Mouse (Mus musculus) heart, embryonic 13.5 days (tissue): ENCODE measurements around the gene Comp. TPM values are rescaled to one million over a fixed set of nuclear protein-coding genes. Genes with fewer than 3 reads are reported as not detected.

Experiments
- ATAC-seq: fragments of 200-750 bp; cut with Nextera tagmentation; 2 replicates; pipeline ENCODE4 v1.8.0; 2017; ENCODE audit warnings: moderate TSS enrichment; ENCODE audit not compliant: insufficient number of reproducible peaks, low FRiP score, low TSS enrichment; ENCODE audit errors: extremely low read depth
- H3K27ac ChIP-seq: fragments of 300-500 bp; sonication (generic); replicated peaks from 2 replicates; pipeline ENCODE4 v1.5.1; 2015; ENCODE audit warnings: moderate library complexity, mild to moderate bottlenecking, inconsistent platforms
- H3K27me3 ChIP-seq: fragments of 300-500 bp; sonication (generic); replicated peaks from 2 replicates; pipeline ENCODE4 v1.6.1; 2015; ENCODE audit warnings: mild to moderate bottlenecking, inconsistent platforms
- H3K36me3 ChIP-seq: fragments of 300-500 bp; sonication (generic); 2 replicates; pipeline ENCODE4 v1.6.1; 2015; ENCODE audit warnings: mild to moderate bottlenecking, inconsistent platforms
- H3K4me1 ChIP-seq: fragments of 300-500 bp; sonication (generic); 2 replicates; pipeline ENCODE4 v1.6.1; 2015; ENCODE audit warnings: inconsistent platforms
- H3K4me2 ChIP-seq: fragments of 300-500 bp; sonication (generic); 2 replicates; pipeline ENCODE4 v1.6.1; 2015; ENCODE audit warnings: inconsistent platforms, mild to moderate bottlenecking, moderate library complexity
- H3K4me3 ChIP-seq: fragments of 300-500 bp; sonication (generic); 2 replicates; pipeline ENCODE4 v1.5.1; 2015; ENCODE audit warnings: moderate library complexity, mild to moderate bottlenecking, inconsistent platforms
- H3K9ac ChIP-seq: fragments of 300-500 bp; sonication (generic); 2 replicates; pipeline ENCODE4 v1.6.1; 2015; ENCODE audit warnings: inconsistent platforms, mild to moderate bottlenecking, moderate library complexity
- H3K9me3 ChIP-seq: fragments of 300-500 bp; sonication (generic); 2 replicates; pipeline ENCODE4 v1.6.1; 2016; ENCODE audit warnings: inconsistent platforms
- WGBS: fragments of 180-500 bp; shearing (Covaris S2); methylation state at CpG from one replicate; pipeline ENCODE4 v1.1.7; 2015; ENCODE audit warnings: mixed read lengths; 5-methylcytosine and 5-hydroxymethylcytosine counted together
- polyA plus RNA-seq: library from polyadenylated mRNA; unstranded; fragments of >200 nt; fragmentation: Nextera tagmentation; extraction: Ambion mirVana; gene quantifications from 2 replicates; pipeline ENCODE4 v1.2.1, GENCODE M21; 2015

The Comp gene
- polyA plus RNA-seq = 3.5 TPM in 2 replicates

DNA sequence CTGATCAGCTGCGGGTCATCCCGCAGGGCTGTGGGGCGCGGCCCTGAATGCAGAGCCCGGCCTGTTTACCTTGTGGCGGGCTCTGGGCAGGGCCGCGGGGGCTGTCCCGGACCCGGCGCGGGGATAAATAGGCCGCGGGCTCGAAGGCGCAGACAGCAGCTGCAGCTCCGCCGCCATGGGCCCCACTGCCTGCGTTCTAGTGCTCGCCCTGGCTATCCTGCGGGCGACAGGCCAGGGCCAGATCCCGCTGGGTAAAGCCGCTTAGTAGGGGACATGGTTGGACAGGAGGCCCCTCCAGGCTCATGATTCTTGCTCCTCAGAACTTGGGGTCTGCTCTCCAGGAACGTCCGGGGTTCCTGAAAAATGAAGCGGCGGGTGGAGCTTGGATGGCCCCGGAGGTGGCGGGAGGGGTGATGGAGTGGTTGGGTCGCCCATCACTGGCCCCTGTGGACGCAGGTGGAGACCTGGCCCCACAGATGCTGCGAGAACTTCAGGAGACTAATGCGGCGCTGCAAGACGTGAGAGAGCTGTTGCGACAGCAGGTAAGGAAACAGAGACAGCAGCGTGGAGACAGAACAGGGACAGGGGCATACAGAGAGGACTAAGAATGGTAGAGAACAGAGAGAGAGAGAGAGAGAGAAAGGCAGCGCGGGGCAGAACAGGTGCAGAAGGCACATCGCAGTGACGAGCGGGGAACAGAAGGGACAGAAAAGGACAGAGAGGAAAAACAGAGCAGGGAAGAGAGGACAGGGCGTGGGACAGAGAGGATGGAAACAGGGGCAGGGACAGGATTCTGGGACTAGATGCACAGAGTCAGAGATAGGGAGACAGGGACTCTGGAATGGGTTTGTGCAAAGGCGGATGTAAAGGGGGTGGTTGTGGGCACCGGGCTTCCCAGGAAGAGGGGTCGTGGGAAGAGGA lies at the start of gene Comp:
Comp (plus strand) TSS at position 162 of the 921 bp plus-strand sequence.
- H3K4me1 ChIP-seq = peaks cover 58% of the 10 kb centered on the region
- peak within 1 kb of the TSS; percentile 46 for H3K4me3 ChIP-seq
- peak within 1 kb of the TSS; percentile 68 for H3K4me2 ChIP-seq
- peaks cover 73% of the 10 kb centered on the region for H3K27me3 ChIP-seq
- no peak for ATAC-seq
- WGBS = 4% methylated on average over 47 of the region's 47 CpGs
- H3K27ac ChIP-seq = peak within 1 kb of the TSS; percentile 17; the same call in 1 of the 2 replicates
- no peaks in the 10 kb centered on the region for H3K9me3 ChIP-seq
- H3K36me3 ChIP-seq = no peaks in the 10 kb centered on the region
- H3K9ac ChIP-seq = peak within 1 kb of the TSS; percentile 37

DNA sequence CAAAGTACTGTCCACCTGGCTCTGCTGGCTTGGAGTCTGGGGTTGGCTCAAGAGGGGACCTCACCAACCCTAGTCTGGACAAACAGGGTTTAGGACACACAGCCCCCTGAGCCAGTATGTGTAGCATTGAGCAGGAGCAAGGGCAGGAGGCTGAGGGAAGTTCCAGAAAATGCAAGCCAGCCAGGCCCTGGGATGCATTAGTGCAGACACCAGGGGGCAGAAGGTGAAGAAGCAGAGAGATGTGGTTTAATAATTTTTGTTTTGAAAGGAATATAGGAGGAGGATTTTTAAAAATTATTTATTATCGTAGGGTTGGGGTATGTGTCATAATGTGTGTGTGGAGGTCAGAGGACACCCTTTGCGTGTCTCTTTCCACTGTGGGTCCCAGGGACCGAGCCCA lies 49.6 kb upstream of the Comp start:
- Histone ChIP-seq H3K4me1 (0 out of 2 replicates have a peak, but pooled peaks cover 1% of the 10 kb centered on the region), H3K27ac (no peak overlapping the region), H3K36me3 (peaks cover 8% of the 10 kb centered on the region; the same call in 1 of the 2 replicates), H3K9me3 (no peaks in the 10 kb centered on the region), H3K9ac (no peak overlapping the region), H3K4me3 (no peak overlapping the region), H3K27me3 (no peaks in the 10 kb centered on the region; the same call in 1 of the 2 replicates), H3K4me2 (no peak overlapping the region)
- no peak for ATAC-seq
- 87% methylated on average over 3 of the region's 3 CpGs for WGBS

DNA sequence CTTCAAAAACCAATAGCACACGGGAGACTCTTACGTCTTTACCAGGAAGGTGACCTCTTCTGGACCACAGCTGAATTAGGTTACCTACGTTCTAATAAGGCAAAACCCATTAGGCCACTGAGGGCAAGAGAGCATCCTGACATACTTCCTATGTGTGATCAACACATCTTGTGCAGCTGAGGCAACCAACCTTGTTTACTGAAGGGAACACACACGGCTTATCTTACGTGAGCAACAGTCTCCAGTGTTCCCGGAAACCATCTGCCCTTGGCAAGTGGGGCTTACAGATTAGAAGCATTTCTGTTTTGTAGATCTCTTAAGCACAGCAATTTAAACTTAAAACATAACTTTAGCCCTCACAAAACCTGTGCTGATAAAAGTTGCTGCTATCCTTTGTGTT lies 45.8 kb upstream of the Comp start:
- no peak for ATAC-seq
- no peak overlapping the region for H3K9ac ChIP-seq
- H3K27me3 ChIP-seq = peaks cover 22% of the 10 kb centered on the region
- peaks cover 26% of the 10 kb centered on the region for H3K36me3 ChIP-seq
- H3K9me3 ChIP-seq = no peaks in the 10 kb centered on the region
- no peak overlapping the region for H3K4me2 ChIP-seq
- 87% methylated on average over 6 of the region's 6 CpGs for WGBS
- H3K27ac ChIP-seq = no peak overlapping the region; the same call in 1 of the 2 replicates
- no peak overlapping the region for H3K4me3 ChIP-seq
- peaks cover 36% of the 10 kb centered on the region for H3K4me1 ChIP-seq

DNA sequence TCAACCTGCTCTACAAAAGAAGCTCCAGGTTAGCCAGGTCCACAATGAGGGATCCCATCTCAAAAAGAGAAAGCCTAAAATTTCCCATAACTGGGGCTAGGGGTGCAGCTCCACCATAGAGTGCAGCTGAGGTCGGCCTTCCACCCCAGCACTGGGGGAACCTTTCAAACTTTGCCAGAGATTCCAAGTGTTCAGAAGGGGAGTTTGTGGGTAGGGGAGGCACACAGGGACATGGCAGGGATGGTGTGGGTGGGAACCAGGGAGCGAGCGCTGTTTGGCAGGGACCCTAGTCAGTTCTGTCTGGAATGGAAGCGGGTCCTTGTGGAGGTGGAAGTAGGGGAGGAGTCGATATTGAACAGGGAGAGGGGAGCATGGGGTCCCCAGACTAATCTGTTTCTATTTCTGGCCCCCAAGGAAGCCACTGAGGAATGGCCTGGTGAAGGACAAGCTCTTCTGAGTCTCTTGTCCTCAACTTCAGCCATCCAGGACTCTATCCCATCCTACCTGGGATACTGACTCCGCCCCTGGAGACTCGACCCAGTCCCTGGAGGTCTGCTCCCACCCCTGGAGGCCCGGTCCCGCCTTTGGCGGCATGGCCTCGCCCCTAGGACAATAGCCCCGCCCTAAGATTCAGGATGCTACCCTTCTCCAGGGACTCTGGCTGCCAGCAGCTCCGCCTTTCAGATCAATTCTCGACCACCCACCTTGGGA lies 44.1 kb upstream of the Comp start, which contains the start of gene Gdf1:
Gdf1 (plus strand) TSS at position 694 of the 711 bp plus-strand sequence.
- Histone ChIP-seq H3K36me3 (peaks cover 43% of the 10 kb centered on the region), H3K27ac (no peak within 1 kb of the TSS), H3K4me2 (peak within 1 kb of the TSS; percentile 66), H3K4me1 (peaks cover 36% of the 10 kb centered on the region), H3K27me3 (peaks cover 22% of the 10 kb centered on the region), H3K4me3 (peak within 1 kb of the TSS; percentile 40), H3K9ac (peak within 1 kb of the TSS; percentile 72), H3K9me3 (no peaks in the 10 kb centered on the region)
- 26% methylated on average over 14 of the region's 14 CpGs for WGBS
- no peak for ATAC-seq

DNA sequence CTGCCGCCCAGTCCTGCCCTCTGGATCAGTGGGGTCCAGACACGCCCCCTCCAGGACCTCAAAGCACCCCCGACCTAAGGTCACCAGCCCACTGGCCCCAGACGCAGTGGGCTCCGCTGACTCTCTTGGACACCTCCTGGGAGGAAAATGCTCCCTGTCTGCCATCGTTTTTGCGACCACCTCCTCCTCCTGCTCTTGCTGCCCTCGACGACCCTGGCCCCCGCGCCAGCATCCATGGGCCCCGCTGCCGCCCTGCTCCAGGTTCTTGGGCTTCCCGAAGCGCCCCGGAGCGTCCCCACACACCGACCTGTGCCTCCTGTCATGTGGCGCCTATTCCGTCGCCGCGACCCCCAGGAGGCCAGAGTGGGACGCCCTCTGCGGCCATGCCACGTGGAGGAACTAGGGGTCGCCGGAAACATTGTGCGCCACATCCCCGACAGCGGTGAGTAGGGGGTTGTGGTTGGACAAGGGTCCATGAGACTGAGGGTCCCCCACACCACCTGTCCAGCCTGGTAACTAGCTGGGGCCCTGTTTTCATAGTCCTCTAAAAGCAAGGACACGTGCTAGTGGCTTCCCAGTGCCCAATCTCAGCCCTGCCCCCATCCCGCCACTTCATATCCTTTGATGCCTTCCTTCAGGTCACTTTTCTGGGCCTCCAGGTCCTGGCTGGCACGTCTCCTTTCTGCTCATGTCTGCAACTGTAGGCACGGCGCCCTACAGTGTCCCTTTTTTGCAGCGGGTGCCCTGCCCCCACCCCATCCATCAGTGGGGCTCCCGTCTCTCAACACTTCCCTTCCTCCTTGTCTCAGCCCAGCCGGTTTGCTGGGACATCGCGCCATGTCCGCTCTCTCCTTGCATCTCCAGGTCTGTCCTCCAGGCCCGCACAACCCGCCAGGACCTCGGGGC lies 43.3 kb upstream of the Comp start:
- H3K4me1 ChIP-seq = peaks cover 36% of the 10 kb centered on the region
- H3K9ac ChIP-seq = peak overlapping the region; percentile 72
- WGBS = 7% methylated on average over 45 of the region's 45 CpGs
- peaks cover 51% of the 10 kb centered on the region for H3K36me3 ChIP-seq
- no peaks in the 10 kb centered on the region for H3K9me3 ChIP-seq
- ATAC-seq = no peak
- H3K4me2 ChIP-seq = peak overlapping the region; percentile 66
- H3K27me3 ChIP-seq = peaks cover 22% of the 10 kb centered on the region
- no peak overlapping the region for H3K27ac ChIP-seq
- H3K4me3 ChIP-seq = peak overlapping the region; percentile 40

DNA sequence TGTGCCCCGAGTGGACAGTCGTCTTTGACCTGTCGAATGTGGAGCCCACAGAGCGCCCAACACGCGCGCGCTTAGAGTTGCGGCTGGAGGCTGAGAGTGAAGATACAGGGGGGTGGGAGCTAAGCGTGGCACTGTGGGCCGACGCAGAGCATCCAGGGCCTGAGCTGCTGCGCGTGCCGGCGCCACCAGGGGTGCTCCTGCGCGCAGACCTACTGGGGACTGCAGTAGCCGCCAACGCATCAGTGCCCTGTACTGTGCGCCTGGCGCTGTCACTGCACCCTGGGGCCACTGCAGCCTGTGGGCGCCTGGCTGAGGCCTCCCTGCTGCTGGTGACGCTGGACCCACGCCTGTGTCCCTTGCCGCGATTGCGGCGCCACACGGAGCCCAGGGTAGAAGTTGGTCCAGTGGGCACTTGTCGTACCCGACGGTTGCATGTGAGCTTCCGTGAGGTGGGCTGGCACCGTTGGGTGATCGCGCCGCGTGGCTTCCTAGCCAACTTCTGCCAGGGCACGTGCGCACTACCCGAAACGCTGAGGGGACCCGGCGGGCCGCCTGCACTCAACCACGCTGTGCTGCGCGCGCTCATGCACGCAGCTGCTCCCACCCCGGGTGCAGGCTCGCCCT lies 42.5 kb upstream of the Comp start:
- Histone ChIP-seq H3K4me3 (peak overlapping the region; percentile 40), H3K27ac (no peak overlapping the region), H3K36me3 (peaks cover 59% of the 10 kb centered on the region), H3K4me2 (peak overlapping the region; percentile 66), H3K27me3 (peaks cover 22% of the 10 kb centered on the region), H3K9me3 (no peaks in the 10 kb centered on the region), H3K9ac (peak overlapping the region; percentile 72), H3K4me1 (peaks cover 36% of the 10 kb centered on the region)
- peak; percentile 66 for ATAC-seq
- WGBS = 33% methylated on average over 53 of the region's 53 CpGs

DNA sequence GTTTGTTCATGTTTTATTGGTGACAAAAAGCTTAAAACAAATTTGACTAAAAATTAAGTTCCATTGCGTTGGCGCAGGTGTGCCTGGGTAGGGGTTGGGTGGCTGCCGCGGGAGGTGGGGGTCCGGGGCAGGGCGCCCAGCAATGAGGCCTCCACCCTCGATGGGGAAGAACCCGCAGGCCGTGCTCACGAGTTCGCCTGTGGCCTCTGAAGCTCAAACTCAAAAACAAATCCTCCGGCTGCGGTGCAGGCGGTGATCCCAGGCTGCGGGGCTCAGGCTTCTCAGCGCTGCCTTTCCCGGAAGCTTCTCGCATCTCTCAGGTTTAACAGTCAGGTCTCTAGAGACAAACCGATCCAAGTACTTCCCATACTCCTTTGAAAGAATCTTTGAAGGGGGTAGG lies 41.8 kb upstream of the Comp start:
- H3K9ac ChIP-seq = no peak overlapping the region; the same call in 1 of the 2 replicates
- H3K27me3 ChIP-seq = peaks cover 22% of the 10 kb centered on the region
- 83% methylated on average over 19 of the region's 19 CpGs for WGBS
- H3K27ac ChIP-seq = no peak overlapping the region
- no peak for ATAC-seq
- H3K4me1 ChIP-seq = peaks cover 36% of the 10 kb centered on the region
- no peaks in the 10 kb centered on the region for H3K9me3 ChIP-seq
- H3K4me3 ChIP-seq = no peak overlapping the region
- peaks cover 66% of the 10 kb centered on the region for H3K36me3 ChIP-seq
- peak overlapping the region; percentile 66; the same call in 1 of the 2 replicates for H3K4me2 ChIP-seq

DNA sequence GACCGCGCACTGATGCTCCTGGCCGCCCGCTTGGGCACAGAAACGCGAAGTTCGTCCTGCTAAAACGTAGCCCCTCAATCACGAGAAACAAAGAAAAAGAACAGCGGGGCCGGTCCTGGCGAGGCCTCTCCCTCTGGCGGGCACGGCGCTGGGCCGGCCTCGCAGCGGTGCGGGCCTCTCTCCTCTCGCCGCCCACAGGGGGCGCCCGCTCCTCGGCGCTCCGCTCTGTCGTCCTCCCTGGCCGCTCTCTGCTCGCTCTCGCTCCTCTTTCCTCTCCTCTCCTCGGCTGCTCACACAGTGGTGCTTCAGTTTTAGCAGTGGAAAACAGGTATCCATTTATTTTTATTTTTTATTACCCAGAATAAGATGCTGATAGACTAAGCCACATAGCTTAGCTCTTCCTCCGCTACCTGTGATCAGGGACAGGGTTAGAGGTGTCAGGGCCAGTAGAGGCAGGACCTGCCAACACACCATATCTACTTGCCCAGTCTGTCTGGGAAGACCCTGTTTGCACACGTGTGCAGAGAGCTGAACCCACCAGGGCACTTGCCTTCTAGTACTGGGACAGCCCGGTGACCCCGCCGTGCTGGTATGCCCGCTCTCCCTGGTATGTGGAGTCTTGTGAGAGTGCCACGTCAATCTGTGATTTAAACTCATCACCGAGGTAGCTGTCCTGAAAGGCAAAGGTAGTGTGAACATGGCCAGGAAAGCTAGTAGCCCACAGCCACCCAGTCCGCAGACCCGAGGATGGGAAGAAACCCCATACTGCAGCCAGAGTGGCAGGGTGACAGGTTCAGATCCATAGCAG lies 41.1 kb upstream of the Comp start:
- peaks cover 70% of the 10 kb centered on the region for H3K36me3 ChIP-seq
- no peaks in the 10 kb centered on the region for H3K9me3 ChIP-seq
- H3K4me1 ChIP-seq = peaks cover 36% of the 10 kb centered on the region
- WGBS = 31% methylated on average over 39 of the region's 41 CpGs
- ATAC-seq = no peak
- no peak overlapping the region for H3K4me3 ChIP-seq
- H3K4me2 ChIP-seq = no peak overlapping the region
- H3K27ac ChIP-seq = no peak overlapping the region
- H3K9ac ChIP-seq = no peak overlapping the region; the same call in 1 of the 2 replicates
- peaks cover 22% of the 10 kb centered on the region for H3K27me3 ChIP-seq

DNA sequence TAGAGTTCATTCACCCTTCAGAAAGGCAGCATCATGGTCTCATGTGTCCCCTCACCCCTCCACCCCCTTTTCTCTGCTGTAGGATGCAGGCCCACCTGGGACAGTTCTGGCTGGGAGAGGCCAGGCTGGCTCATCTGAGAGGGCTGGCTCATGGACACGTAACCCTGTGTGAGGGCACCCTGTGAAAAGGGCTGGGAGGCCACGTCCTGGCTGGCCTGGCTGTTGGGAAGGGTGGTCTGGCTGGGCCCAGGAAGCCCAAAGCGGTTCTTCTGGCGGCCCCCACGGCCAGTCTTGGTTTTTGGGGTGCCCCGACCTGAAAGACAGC lies 40.5 kb upstream of the Comp start:
- WGBS = 94% methylated on average over 6 of the region's 6 CpGs
- peaks cover 71% of the 10 kb centered on the region for H3K36me3 ChIP-seq
- ATAC-seq = no peak
- peaks cover 22% of the 10 kb centered on the region for H3K27me3 ChIP-seq
- H3K4me1 ChIP-seq = peaks cover 36% of the 10 kb centered on the region
- H3K4me2 ChIP-seq = no peak overlapping the region
- H3K9ac ChIP-seq = no peak overlapping the region
- H3K4me3 ChIP-seq = no peak overlapping the region
- H3K27ac ChIP-seq = no peak overlapping the region
- H3K9me3 ChIP-seq = no peaks in the 10 kb centered on the region

DNA sequence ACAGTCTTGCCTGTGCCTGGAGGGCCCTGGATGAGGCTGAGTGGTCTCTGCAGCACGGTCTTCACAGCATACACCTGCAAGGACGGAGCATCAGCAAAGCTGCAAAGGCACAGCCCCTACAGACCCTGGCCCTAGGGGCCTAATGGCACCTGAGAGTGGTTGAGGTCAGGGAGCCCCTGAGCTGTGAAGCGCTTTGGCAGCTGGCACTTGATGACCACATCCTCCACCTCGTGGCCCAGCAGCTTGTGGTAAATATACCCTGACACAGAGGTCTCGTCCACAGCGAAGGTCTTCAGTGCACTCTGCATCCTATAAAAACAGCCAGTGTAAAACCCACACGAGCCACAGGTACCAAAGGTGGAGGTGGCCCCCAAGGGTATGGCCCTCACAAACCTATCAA lies 34.4 kb upstream of the Comp start:
- H3K27me3 ChIP-seq = no peaks in the 10 kb centered on the region
- 84% methylated on average over 7 of the region's 7 CpGs for WGBS
- H3K9ac ChIP-seq = no peak overlapping the region
- H3K27ac ChIP-seq = no peak overlapping the region
- no peak for ATAC-seq
- H3K4me3 ChIP-seq = no peak overlapping the region
- no peaks in the 10 kb centered on the region for H3K9me3 ChIP-seq
- no peak overlapping the region for H3K4me2 ChIP-seq
- H3K36me3 ChIP-seq = peaks cover 100% of the 10 kb centered on the region
- peaks cover 11% of the 10 kb centered on the region for H3K4me1 ChIP-seq
